ENCODE assay signal across 8 mouse cellular contexts in genomic region chr9:85685010-85685409, GRCm38 (mm10).
DNase-seq lines count a peak whose midpoint lies in the region; ATAC-seq and TF ChIP-seq lines count a peak whose summit lies in the region.
"Had no signal": no experiment of that assay in that cellular context is flagged by ENCODE, and none has a peak within 500 bp of the region (broad histone marks: within the 10 kb centered on the region; RNA-seq: fewer than 3 reads in every experiment).

No protein-coding gene starts in this region.

- no peak overlapping the region for H3K27ac ChIP-seq in ES-Bruce4 (ENCODE audit: insufficient read depth, low read length)
- H3K27ac ChIP-seq: midbrain, embryonic 15.5 days had no signal

- peak; percentile 13 for DNase-seq in kidney, postnatal 10 days
- DNase-seq in kidney, adult 11 months = no peak
- DNase-seq in adipocyte (ENCODE audit: low spot score) = peak; percentile 16
- no peak for DNase-seq in right cerebral cortex, adult 18-20 months
- DNase-seq in layer of hippocampus, adult 18-20 months (ENCODE audit: low spot score in 2 of 2) = no peak

- no peaks in the 10 kb centered on the region for H3K9me3 ChIP-seq in ES-Bruce4 (replicated peaks; ENCODE audit: control insufficient read depth, insufficient read depth, low read length, poor library complexity, severe bottlenecking)
- H3K9me3 ChIP-seq: midbrain, embryonic 15.5 days had no signal

- peak; percentile 53; the same call in 1 of the 2 replicates for ATAC-seq in neutrophil, adult 5-6 weeks (ENCODE audit: extremely low read depth, insufficient number of reproducible peaks, low FRiP score, poor library complexity, severe bottlenecking)
- ATAC-seq: midbrain, embryonic 15.5 days had no signal

- no peaks in the 10 kb centered on the region for H3K4me1 ChIP-seq in ES-Bruce4 (ENCODE audit: control insufficient read depth, insufficient read depth, low read length)
- H3K4me1 ChIP-seq: midbrain, embryonic 15.5 days had no signal

- no peak for TF ChIP-seq POLR2A in ES-Bruce4 (IDR thresholded peaks at IDR 0.05; ENCODE audit: insufficient read depth, low read length)

- H3K27me3 ChIP-seq in ES-Bruce4 (ENCODE audit: control insufficient read depth, insufficient read depth, low read length, poor library complexity, severe bottlenecking) = no peaks in the 10 kb centered on the region
- H3K27me3 ChIP-seq: midbrain, embryonic 15.5 days had no signal

- no peak for TF ChIP-seq EP300 in ES-Bruce4 (IDR thresholded peaks at IDR 0.05; ENCODE audit: insufficient read depth, low read depth, low read length)

- peak; percentile 87 for TF ChIP-seq CTCF in ES-Bruce4 (IDR thresholded peaks at IDR 0.05; ENCODE audit: low read depth, low read length)

- H3K36me3 ChIP-seq in ES-Bruce4 (ENCODE audit: control insufficient read depth, insufficient read depth, low read length, poor library complexity, severe bottlenecking) = peaks cover 12% of the 10 kb centered on the region

- no peak overlapping the region for H3K9ac ChIP-seq in ES-Bruce4 (ENCODE audit: low read depth, poor library complexity, severe bottlenecking)
- H3K9ac ChIP-seq: midbrain, embryonic 15.5 days had no signal

- H3K4me3 ChIP-seq in ES-Bruce4 (ENCODE audit: low read depth, low read length) = no peak overlapping the region
- H3K4me3 ChIP-seq: midbrain, embryonic 15.5 days had no signal

Comparison
In these comparisons a context has a peak if more than half of its experiments do, and no peak if none do; other contexts are left out.
1. DNase-seq: peak in kidney, postnatal 10 days (single experiment) and adipocyte (single experiment); none in kidney, adult 11 months (single experiment), right cerebral cortex, adult 18-20 months (single experiment) and layer of hippocampus, adult 18-20 months (0 of 2).